Mouse (Mus musculus): Measurements from ENCODE around the gene Vmn1r152.
"Not testable (repeated sequence)": the region's sequence is repeated elsewhere in the genome, so short reads cannot be mapped to it uniquely, and the experiment has no call there.

Vmn1r152 gene

DNA sequence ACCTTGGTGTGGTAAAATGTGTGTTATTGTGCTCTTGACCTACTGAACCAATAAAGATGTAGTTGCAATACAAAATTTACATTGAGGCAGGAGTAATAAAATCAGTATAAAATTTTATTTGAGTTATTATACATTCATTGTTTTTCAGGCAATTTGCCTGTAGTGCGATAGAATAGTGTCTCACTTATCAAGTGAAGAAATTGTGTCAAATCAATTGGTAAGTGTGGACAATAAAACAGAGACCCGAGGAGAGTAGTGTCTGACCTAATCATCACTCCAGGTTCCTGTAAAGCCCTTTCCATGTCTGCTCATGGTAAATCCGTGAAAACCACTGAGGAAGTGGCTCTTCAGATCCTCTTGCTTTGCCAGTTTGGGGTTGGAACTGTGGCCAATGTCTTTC, at the start of gene Vmn1r152:
TSS of gene Vmn1r152 (plus strand) at position 301 of the 400 bp plus-strand sequence.
- not testable (repeated sequence) for DNase-seq

DNA sequence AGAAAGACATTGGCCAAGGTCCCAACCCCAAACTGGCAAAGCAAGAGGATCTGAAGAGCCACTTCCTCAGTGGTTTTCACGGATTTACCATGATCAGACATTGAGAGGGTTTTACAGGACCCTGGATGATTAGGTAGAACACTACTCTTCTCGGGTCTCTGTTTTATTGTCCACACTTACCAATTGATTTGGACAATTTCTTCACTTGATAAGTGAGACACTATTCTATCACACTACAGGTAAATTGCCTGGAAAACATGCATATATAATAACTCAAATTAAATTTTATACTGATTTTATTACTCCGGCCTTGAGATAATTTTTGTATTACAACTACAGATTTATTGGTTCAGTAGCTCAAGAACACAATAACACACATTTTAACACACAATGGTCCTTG, 23.2 kb upstream of the Vmn1r152 start, which contains the start of gene Vmn1r151:
TSS of gene Vmn1r151 (minus strand) at position 101 of the 400 bp plus-strand sequence.
- not testable (repeated sequence) for DNase-seq

DNA sequence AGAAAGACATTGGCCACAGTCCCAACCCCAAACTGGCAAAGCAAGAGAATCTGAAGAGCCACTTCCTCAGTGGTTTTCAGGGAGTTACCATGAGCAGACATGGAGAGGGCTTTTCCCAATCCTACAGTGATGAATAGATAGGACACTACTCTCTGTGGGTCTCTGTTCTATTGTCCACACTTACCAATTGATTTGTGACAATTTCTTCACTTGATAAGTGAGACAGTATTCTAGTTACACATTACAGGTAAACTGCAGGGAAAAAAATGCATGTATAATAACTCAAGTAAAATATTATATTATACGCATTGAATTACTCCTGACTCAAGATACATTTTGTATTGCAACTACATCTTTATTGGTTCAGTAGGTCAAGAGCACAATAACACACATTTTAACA, 12.0 kb downstream of the Vmn1r152 start, which contains the start of gene Gm8677:
TSS of gene Gm8677 (minus strand) at position 101 of the 400 bp plus-strand sequence.
- DNase-seq = not testable (repeated sequence)

DNA sequence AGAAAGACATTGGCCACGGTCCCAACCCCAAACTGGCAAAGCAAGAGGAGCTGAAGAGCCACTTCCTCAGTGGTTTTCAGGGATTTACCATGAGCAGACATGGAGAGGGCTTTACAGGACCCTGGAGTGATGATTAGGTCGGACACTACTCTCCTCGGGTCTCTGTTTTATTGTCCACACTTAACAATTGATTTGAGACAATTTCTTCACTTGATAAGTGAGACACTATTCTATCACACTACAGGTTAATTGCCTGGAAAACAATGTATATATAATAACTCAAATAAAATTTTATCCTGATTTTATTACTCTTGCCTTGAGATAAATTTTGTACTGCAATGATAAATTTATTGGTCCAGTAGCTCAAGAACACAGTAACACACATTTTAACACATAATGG, 42.5 kb downstream of the Vmn1r152 start, which contains the start of gene Gm4201:
TSS of gene Gm4201 (minus strand) at position 101 of the 400 bp plus-strand sequence.
- not testable (repeated sequence) for DNase-seq

Data from kidney, postnatal 10 days (tissue).